ENCODE assay signal across 21 mouse cellular contexts in genomic region chr13:48276981-48277380, GRCm38 (mm10). TPM values are rescaled to one million over a fixed set of nuclear protein-coding genes. Genes with fewer than 3 reads are reported as not detected.
A peak's percentile ranks its signal among the peaks of the same experiment; 100 is the strongest.
DNase-seq lines count a peak whose midpoint lies in the region; ATAC-seq and TF ChIP-seq lines count a peak whose summit lies in the region.
"Had no signal": no experiment of that assay in that cellular context is flagged by ENCODE, and none has a peak within 500 bp of the region (broad histone marks: within the 10 kb centered on the region; RNA-seq: fewer than 3 reads in every experiment).

No protein-coding gene starts in this region.

- H3K9ac ChIP-seq in hindbrain, embryonic 14.5 days = peak overlapping the region; percentile 14; the same call in 1 of the 2 replicates
- H3K9ac ChIP-seq in midbrain, embryonic 15.5 days = no peak overlapping the region
- H3K9ac ChIP-seq in liver, postnatal 0 days (replicated peaks) = no peak overlapping the region
- H3K9ac ChIP-seq: embryonic facial prominence, embryonic 13.5 days; heart, embryonic 13.5 days; limb, embryonic 12.5 days; liver, embryonic 14.5 days had no signal

- no peak overlapping the region for H3K4me2 ChIP-seq in hindbrain, embryonic 14.5 days (replicated peaks)
- no peak overlapping the region for H3K4me2 ChIP-seq in midbrain, embryonic 15.5 days
- no peak overlapping the region for H3K4me2 ChIP-seq in liver, postnatal 0 days (ENCODE audit: low read depth, low read length)
- H3K4me2 ChIP-seq: embryonic facial prominence, embryonic 13.5 days; heart, embryonic 13.5 days; limb, embryonic 12.5 days had no signal

- 51% methylated on average over 7 of the region's 7 CpGs for WGBS in hindbrain, embryonic 14.5 days
- 39% methylated on average over 7 of the region's 7 CpGs for WGBS in midbrain, embryonic 15.5 days
- WGBS in liver, postnatal 0 days (ENCODE audit: insufficient replicate concordance) = 78% methylated on average over 7 of the region's 7 CpGs

- TF ChIP-seq EP300 in liver, postnatal 0 days (IDR thresholded peaks at IDR 0.05; ENCODE audit: low read depth) = no peak

- H3K27me3 ChIP-seq in hindbrain, embryonic 14.5 days (ENCODE audit: control insufficient read depth, insufficient read depth, low read length) = no peaks in the 10 kb centered on the region
- H3K27me3 ChIP-seq in midbrain, embryonic 15.5 days (replicated peaks) = no peaks in the 10 kb centered on the region
- no peaks in the 10 kb centered on the region for H3K27me3 ChIP-seq in liver, postnatal 0 days (ENCODE audit: insufficient read depth, low read length)
- H3K27me3 ChIP-seq: CH12.LX; embryonic facial prominence, embryonic 13.5 days; heart, embryonic 13.5 days had no signal

- no peak overlapping the region for H3K4me3 ChIP-seq in hindbrain, embryonic 14.5 days (replicated peaks; ENCODE audit: low read length)
- H3K4me3 ChIP-seq in midbrain, embryonic 15.5 days = no peak overlapping the region
- no peak overlapping the region for H3K4me3 ChIP-seq in liver, postnatal 0 days (ENCODE audit: low read depth, low read length)
- H3K4me3 ChIP-seq: embryonic facial prominence, embryonic 13.5 days; heart, embryonic 13.5 days; limb, embryonic 12.5 days had no signal

- TF ChIP-seq CTCF in liver, postnatal 0 days (IDR thresholded peaks at IDR 0.05; ENCODE audit: low read depth) = no peak

- no peaks in the 10 kb centered on the region for H3K9me3 ChIP-seq in hindbrain, embryonic 14.5 days (ENCODE audit: control insufficient read depth, low read length)
- no peaks in the 10 kb centered on the region for H3K9me3 ChIP-seq in midbrain, embryonic 15.5 days
- H3K9me3 ChIP-seq in liver, postnatal 0 days (ENCODE audit: low read length) = no peaks in the 10 kb centered on the region
- H3K9me3 ChIP-seq: embryonic facial prominence, embryonic 13.5 days; heart, embryonic 13.5 days; limb, embryonic 12.5 days had no signal

- no peak for ATAC-seq in hindbrain, embryonic 14.5 days (ENCODE audit: low FRiP score)
- peak; percentile 79 for ATAC-seq in midbrain, embryonic 15.5 days (replicated peaks)
- ATAC-seq in liver, postnatal 0 days = no peak
- ATAC-seq: activated CD4-positive, CD25-positive, alpha-beta regulatory T cell, adult 4 months had no signal

- peaks cover 25% of the 10 kb centered on the region for H3K4me1 ChIP-seq in hindbrain, embryonic 14.5 days (replicated peaks; ENCODE audit: control insufficient read depth, insufficient read depth, low read length)
- peaks cover 29% of the 10 kb centered on the region for H3K4me1 ChIP-seq in midbrain, embryonic 15.5 days
- H3K4me1 ChIP-seq in liver, postnatal 0 days (ENCODE audit: insufficient read depth) = no peaks in the 10 kb centered on the region

- DNase-seq in cerebellum, postnatal 14 days = peak; percentile 37 to 50
- no peak for DNase-seq in cerebellum, adult 8-10 months
- DNase-seq in MN1 (ENCODE audit: low spot score) = peak; percentile 31
- DNase-seq in hindbrain, embryonic 14.5 days (ENCODE audit: low spot score) = peak; percentile 50
- no peak for DNase-seq in liver, postnatal 0 days
- no peak for DNase-seq in thymus, postnatal 4 days
- DNase-seq in adrenal gland, adult 2 months = no peak
- DNase-seq: adrenal gland, postnatal 36 days; cerebellum, adult 11 months; gastrocnemius, postnatal 10 days; kidney, adult 8-10 months; lung, postnatal 14 days had no signal

- H3K27ac ChIP-seq in hindbrain, embryonic 14.5 days = peak overlapping the region; percentile 77
- peak overlapping the region; percentile 73 for H3K27ac ChIP-seq in midbrain, embryonic 15.5 days
- H3K27ac ChIP-seq in liver, postnatal 0 days (ENCODE audit: low read depth) = no peak overlapping the region
- H3K27ac ChIP-seq: embryonic facial prominence, embryonic 13.5 days; heart, embryonic 13.5 days; limb, embryonic 12.5 days; liver, embryonic 14.5 days had no signal

- no peaks in the 10 kb centered on the region for H3K36me3 ChIP-seq in hindbrain, embryonic 14.5 days (replicated peaks; ENCODE audit: control insufficient read depth, insufficient read depth)
- no peaks in the 10 kb centered on the region for H3K36me3 ChIP-seq in midbrain, embryonic 15.5 days (replicated peaks)
- H3K36me3 ChIP-seq in liver, postnatal 0 days (replicated peaks; ENCODE audit: insufficient read depth, low read length) = no peaks in the 10 kb centered on the region
- H3K36me3 ChIP-seq: embryonic facial prominence, embryonic 13.5 days; heart, embryonic 13.5 days; limb, embryonic 12.5 days had no signal

RNA-seq across cellular contexts. Expression of gene Id4, which starts 16.0 kb away (rescaled TPM):
- polyA plus RNA-seq in hindbrain, embryonic 14.5 days (2014; fragmentation: Nextera tagmentation; extraction: Ambion mirVana) = 91.5 and 100 TPM in 2 replicates
- 165 and 174 TPM in 2 replicates for polyA plus RNA-seq in midbrain, embryonic 15.5 days (2015; fragmentation: Nextera tagmentation; extraction: Ambion mirVana)
- polyA plus RNA-seq in liver, postnatal 0 days (2015; fragmentation: Nextera tagmentation; extraction: Ambion mirVana) = 0.47 and 0.71 TPM in 2 replicates
- 1 to 10 TPM in 1 of 2 experiments, under 1 TPM in 1; 0.86 to 3.1 TPM for total RNA-seq in adrenal gland, adult 2 months (2021)
- 1.3 and 2.3 TPM in 2 replicates for polyA plus RNA-seq in adrenal gland, adult 2 months (2012; rRNA removed)
- total RNA-seq: CH12.LX; common myeloid progenitor, adult 5-6 weeks; hematopoietic stem cell, adult 5-6 weeks had no signal
- polyA plus RNA-seq: activated CD4-positive, CD25-positive, alpha-beta regulatory T cell, adult 4 months had no signal

Comparison
In these comparisons a context has a peak if more than half of its experiments do, and no peak if none do; other contexts are left out.
1. DNase-seq: peak in cerebellum, postnatal 14 days (2 of 2), MN1 (single experiment) and hindbrain, embryonic 14.5 days (single experiment); none in cerebellum, adult 8-10 months (single experiment), liver, postnatal 0 days (single experiment), thymus, postnatal 4 days (single experiment) and adrenal gland, adult 2 months (single experiment).
2. RNA of gene Id4, which starts 16.0 kb away (polyA plus RNA-seq): 165 to 174 TPM in midbrain, embryonic 15.5 days and 91.5 to 100 TPM in hindbrain, embryonic 14.5 days; 1.3 to 2.3 TPM in adrenal gland, adult 2 months and 0.47 to 0.71 TPM in liver, postnatal 0 days; every median in the first group is over 10 times any median in the second.